Mouse (Mus musculus) lung, postnatal 0 days (tissue): ENCODE results near the gene Plaa.

Source experiments
- CTCF ChIP-seq: IDR thresholded peaks from 2 replicates; pipeline ENCODE4 v1.5.1; 2016; ENCODE audit warnings: antibody characterized with exemption, mild to moderate bottlenecking
- EP300 ChIP-seq: IDR thresholded peaks from 2 replicates; pipeline ENCODE4 v1.6.1; 2016; ENCODE audit warnings: antibody characterized with exemption, mild to moderate bottlenecking, control low read depth

- TF ChIP-seq CTCF (no peak), EP300 (no peak)
Measured at GRCm38 (mm10) chr4:94602496-94603030, 481 bp downstream of the Plaa start.
